Mouse (Mus musculus) forebrain, embryonic 14.5 days (tissue): ENCODE results near the gene Dhx16. TPM values are rescaled to one million over a fixed set of nuclear protein-coding genes. Genes with fewer than 3 reads are reported as not detected.

ENCODE experiments used
- ATAC-seq: fragments of 200-750 bp; cut with Nextera tagmentation; 2 replicates; pipeline ENCODE4 v1.8.0; 2017; ENCODE audit warnings: mild to moderate bottlenecking, moderate library complexity
- DNase-seq: peaks from one replicate; pipeline ENCODE4 v3.0.0-alpha.2; 2015; ENCODE audit warnings: low spot score
- H3K27ac ChIP-seq: fragments of 300-500 bp; sonication (generic); 2 replicates; pipeline ENCODE4 v1.5.1; 2014; ENCODE audit warnings: low read depth, mild to moderate bottlenecking, control low read depth, low read length, moderate library complexity
- H3K27me3 ChIP-seq: fragments of 300-500 bp; sonication (generic); replicated peaks from 2 replicates; pipeline ENCODE4 v1.6.1; 2014; ENCODE audit warnings: low read length, control low read depth, mixed read lengths; ENCODE audit not compliant: control insufficient read depth, insufficient read depth
- H3K36me3 ChIP-seq: fragments of 300-500 bp; sonication (generic); 2 replicates; pipeline ENCODE4 v1.6.1; 2014; ENCODE audit warnings: low read length, control low read depth; ENCODE audit not compliant: control insufficient read depth, insufficient read depth
- H3K4me1 ChIP-seq: fragments of 300-500 bp; sonication (generic); 2 replicates; pipeline ENCODE4 v1.6.1; 2014; ENCODE audit warnings: antibody characterized with exemption, low read length, control low read depth; ENCODE audit not compliant: control insufficient read depth, insufficient read depth
- H3K4me2 ChIP-seq: fragments of 300-500 bp; sonication (generic); 2 replicates; pipeline ENCODE4 v1.6.1; 2014; ENCODE audit warnings: mild to moderate bottlenecking, control low read depth, low read length
- H3K4me3 ChIP-seq: fragments of 300-500 bp; sonication (generic); 2 replicates; pipeline ENCODE4 v1.5.1; 2014; ENCODE audit warnings: low read depth, low read length, control low read depth
- H3K9ac ChIP-seq: fragments of 300-500 bp; sonication (generic); 2 replicates; pipeline ENCODE4 v1.6.1; 2014; ENCODE audit warnings: mild to moderate bottlenecking, low read length, control low read depth, moderate library complexity
- H3K9me3 ChIP-seq: fragments of 300-500 bp; sonication (generic); replicated peaks from 2 replicates; pipeline ENCODE4 v1.6.1; 2016; ENCODE audit warnings: low read length, control low read depth, mixed read lengths; ENCODE audit not compliant: control insufficient read depth
- WGBS: fragments of 180-500 bp; shearing (Covaris S2); extraction: QIAGEN DNeasy Blood & Tissue Kit; methylation state at CpG from one replicate; pipeline ENCODE4 v1.1.7; 2014; 5-methylcytosine and 5-hydroxymethylcytosine counted together
- polyA plus RNA-seq: library from polyadenylated mRNA; unstranded; fragments of >200 nt; fragmentation: Nextera tagmentation; extraction: Ambion mirVana; gene quantifications from 2 replicates; pipeline ENCODE4 v1.2.1, GENCODE M21; 2014

The Dhx16 gene
- polyA plus RNA-seq, 1 experiment from 2014 or later, result 31.8 TPM

GRCm38 (mm10) chr17:35919864-35920301, 40.3 kb downstream of the Dhx16 start:
- Histone ChIP-seq H3K9ac (peak overlapping the region; percentile 73), H3K27ac (peak overlapping the region; percentile 93), H3K36me3 (peaks cover 23% of the 10 kb centered on the region), H3K9me3 (no peaks in the 10 kb centered on the region), H3K4me1 (peaks cover 25% of the 10 kb centered on the region), H3K27me3 (no peaks in the 10 kb centered on the region), H3K4me3 (peak overlapping the region; percentile 64), H3K4me2 (peak overlapping the region; percentile 87)
- ATAC-seq (no peak), DNase-seq (no peak)
- WGBS, result 46% methylated on average over 6 of the region's 6 CpGs

- Histone ChIP-seq H3K27ac (peak overlapping the region; percentile 93; the same call in 1 of the 2 replicates), H3K4me2 (peak overlapping the region; percentile 87), H3K4me1 (peaks cover 23% of the 10 kb centered on the region), H3K4me3 (peak overlapping the region; percentile 64; the same call in 1 of the 2 replicates), H3K27me3 (no peaks in the 10 kb centered on the region), H3K36me3 (peaks cover 28% of the 10 kb centered on the region), H3K9me3 (no peaks in the 10 kb centered on the region), H3K9ac (peak overlapping the region; percentile 73; the same call in 1 of the 2 replicates)
- DNase-seq (no peak), ATAC-seq (no peak)
- WGBS, result 90% methylated on average over 1 of the region's 1 CpGs
These were observed 40.8 kb downstream of the Dhx16 start for GRCm38 (mm10) chr17:35920384-35920783.

GRCm38 (mm10) chr17:35920862-35921562, 41.4 kb downstream of the Dhx16 start:
- Histone ChIP-seq H3K27ac (peak overlapping the region; percentile 93; the same call in 1 of the 2 replicates), H3K4me1 (peaks cover 20% of the 10 kb centered on the region), H3K9ac (no peak overlapping the region), H3K4me2 (peak overlapping the region; percentile 87), H3K36me3 (peaks cover 33% of the 10 kb centered on the region), H3K4me3 (no peak overlapping the region), H3K27me3 (no peaks in the 10 kb centered on the region), H3K9me3 (no peaks in the 10 kb centered on the region)
- whole genome bisulfite sequencing, result 69% methylated on average over 5 of the region's 5 CpGs
- DNase-seq (peak; percentile 75), ATAC-seq (no peak)

- no peaks in the 10 kb centered on the region for H3K9me3 ChIP-seq
- 90% methylated on average over 4 of the region's 4 CpGs for WGBS
- ATAC-seq (no peak), DNase-seq (no peak)
- no peak overlapping the region for H3K4me2 ChIP-seq
- no peak overlapping the region for H3K9ac ChIP-seq
- H3K4me3 ChIP-seq, result no peak overlapping the region
- no peaks in the 10 kb centered on the region for H3K27me3 ChIP-seq
- peaks cover 40% of the 10 kb centered on the region for H3K36me3 ChIP-seq
- H3K4me1 ChIP-seq, result peaks cover 20% of the 10 kb centered on the region
- no peak overlapping the region for H3K27ac ChIP-seq
These were observed 42.1 kb downstream of the Dhx16 start for GRCm38 (mm10) chr17:35921710-35922109.

DNA sequence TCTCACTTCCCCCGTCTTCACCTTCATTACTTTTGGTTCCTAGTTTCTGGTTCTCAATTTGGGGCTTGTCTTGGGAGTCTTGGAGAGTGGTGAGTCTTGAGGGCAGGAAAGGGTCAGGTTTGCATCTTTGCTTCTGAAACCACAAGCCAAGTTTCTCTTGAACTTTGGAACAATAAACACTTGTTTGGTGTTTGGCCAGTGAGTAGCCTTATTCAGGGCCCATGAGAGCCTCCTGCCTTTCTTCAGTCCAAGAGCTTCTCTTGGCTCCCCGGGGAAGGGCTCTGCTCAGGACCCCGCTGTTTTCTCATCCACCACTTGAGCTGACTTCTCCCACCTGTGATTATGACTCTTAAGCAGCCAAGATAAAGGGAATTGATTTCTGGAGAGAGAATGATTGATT, 42.9 kb downstream of the Dhx16 start:
- Histone ChIP-seq H3K9ac (no peak overlapping the region), H3K27ac (no peak overlapping the region; the same call in 1 of the 2 replicates), H3K4me2 (no peak overlapping the region), H3K36me3 (peaks cover 43% of the 10 kb centered on the region), H3K4me1 (peaks cover 20% of the 10 kb centered on the region), H3K27me3 (no peaks in the 10 kb centered on the region), H3K9me3 (no peaks in the 10 kb centered on the region), H3K4me3 (no peak overlapping the region)
- ATAC-seq, result no peak
- no peak for DNase-seq
- 82% methylated on average over 3 of the region's 3 CpGs for WGBS

- WGBS, result 91% methylated on average over 4 of the region's 4 CpGs
- no peak overlapping the region for H3K4me2 ChIP-seq
These were observed 43.7 kb downstream of the Dhx16 start for GRCm38 (mm10) chr17:35923281-35923680.

GRCm38 (mm10) chr17:35927471-35927870, 47.9 kb downstream of the Dhx16 start:
- no peak overlapping the region for H3K9ac ChIP-seq
- H3K36me3 ChIP-seq, result peaks cover 77% of the 10 kb centered on the region
- no peak for ATAC-seq
- H3K4me3 ChIP-seq, result no peak overlapping the region
- H3K9me3 ChIP-seq, result no peaks in the 10 kb centered on the region
- no peak overlapping the region for H3K4me2 ChIP-seq
- 79% methylated on average over 1 of the region's 1 CpGs for WGBS
- no peak for DNase-seq
- no peaks in the 10 kb centered on the region for H3K4me1 ChIP-seq
- no peak overlapping the region for H3K27ac ChIP-seq
- H3K27me3 ChIP-seq, result no peaks in the 10 kb centered on the region

More at GRCm38 (mm10) chr17:35923281-35923680, 43.7 kb downstream of the Dhx16 start:
- no peak overlapping the region for H3K4me3 ChIP-seq
- H3K36me3 ChIP-seq, result peaks cover 48% of the 10 kb centered on the region
- no peaks in the 10 kb centered on the region for H3K27me3 ChIP-seq
- no peak overlapping the region for H3K9ac ChIP-seq
- H3K4me1 ChIP-seq, result peaks cover 20% of the 10 kb centered on the region
- H3K9me3 ChIP-seq, result no peaks in the 10 kb centered on the region
- DNase-seq, result no peak
- H3K27ac ChIP-seq, result no peak overlapping the region
- no peak for ATAC-seq

- no peak overlapping the region for H3K4me3 ChIP-seq
- no peak overlapping the region for H3K4me2 ChIP-seq
- no peaks in the 10 kb centered on the region for H3K27me3 ChIP-seq
- no peak overlapping the region for H3K9ac ChIP-seq
- no peaks in the 10 kb centered on the region for H3K9me3 ChIP-seq
- H3K27ac ChIP-seq, result no peak overlapping the region
- 91% methylated on average over 2 of the region's 2 CpGs for WGBS
- no peaks in the 10 kb centered on the region for H3K4me1 ChIP-seq
- H3K36me3 ChIP-seq, result peaks cover 66% of the 10 kb centered on the region
- DNase-seq (no peak), ATAC-seq (no peak)
These were observed 49.9 kb downstream of the Dhx16 start for GRCm38 (mm10) chr17:35929534-35929933.

- Histone ChIP-seq H3K27ac (no peak overlapping the region), H3K9ac (no peak overlapping the region), H3K4me2 (no peak overlapping the region), H3K4me3 (no peak overlapping the region), H3K36me3 (peaks cover 55% of the 10 kb centered on the region), H3K27me3 (no peaks in the 10 kb centered on the region), H3K4me1 (no peaks in the 10 kb centered on the region), H3K9me3 (no peaks in the 10 kb centered on the region)
- ATAC-seq (no peak), DNase-seq (no peak)
- 98% methylated on average over 12 of the region's 12 CpGs for WGBS
These were observed 51.0 kb downstream of the Dhx16 start for GRCm38 (mm10) chr17:35930627-35931026.
